Mouse (Mus musculus) R1 (cell line): ENCODE data around the gene 1700049E17Rik1.
"Not testable (repeated sequence)": the region's sequence is repeated elsewhere in the genome, so short reads cannot be mapped to it uniquely, and the experiment has no call there.

Experiments
- DNase-seq: peaks from one replicate; pipeline ENCODE4 v3.0.0-alpha.2; 2018; ENCODE audit warnings: low read depth, low spot score

The 1700049E17Rik1 gene

DNA sequence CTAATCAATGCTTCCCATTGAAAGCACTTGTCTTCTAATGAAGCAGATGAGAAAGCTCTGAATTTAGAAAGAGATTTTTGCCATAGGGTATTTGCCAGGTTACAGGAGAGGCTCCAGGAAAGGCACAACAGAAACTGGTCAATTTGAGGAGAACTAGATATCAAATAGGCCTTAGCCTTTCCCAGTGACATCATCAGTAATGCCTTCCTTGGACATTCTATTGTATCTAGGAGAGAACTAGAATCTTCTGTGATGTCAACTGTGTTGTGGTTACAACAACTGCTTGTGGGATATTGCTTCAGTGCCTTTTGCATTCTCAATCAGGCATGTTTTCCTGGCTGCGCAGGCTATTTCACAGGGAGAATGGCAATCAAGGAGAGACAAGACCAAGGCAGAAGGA is at the start of gene 1700049E17Rik1:
Gene 1700049E17Rik1, plus strand, starts transcription at position 301 of the 400 bp plus-strand sequence.
- not testable (repeated sequence) for DNase-seq

DNA sequence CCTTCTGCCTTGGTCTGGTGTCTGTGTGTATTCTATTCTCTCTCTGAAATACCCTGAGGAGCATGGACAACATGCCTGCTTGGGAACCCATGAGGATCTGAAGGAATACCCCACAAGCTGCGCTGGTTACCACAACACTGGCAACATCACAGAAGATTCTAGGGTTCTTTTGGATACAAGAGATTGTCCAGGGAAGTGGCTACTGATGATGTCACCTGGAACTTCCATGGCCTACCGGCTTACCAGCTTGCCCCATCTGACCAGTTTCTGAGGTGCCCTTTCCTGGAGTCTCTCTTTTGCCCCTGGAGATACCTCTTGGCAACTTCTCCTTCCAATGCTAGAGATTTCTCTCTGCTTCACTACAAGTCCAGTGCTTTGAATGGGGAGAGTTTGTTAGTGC is 17.6 kb upstream of the 1700049E17Rik1 start, which contains the start of gene Gm7980:
Gene Gm7980, minus strand, starts transcription at position 101 of the 400 bp plus-strand sequence.
- DNase-seq = not testable (repeated sequence)

DNA sequence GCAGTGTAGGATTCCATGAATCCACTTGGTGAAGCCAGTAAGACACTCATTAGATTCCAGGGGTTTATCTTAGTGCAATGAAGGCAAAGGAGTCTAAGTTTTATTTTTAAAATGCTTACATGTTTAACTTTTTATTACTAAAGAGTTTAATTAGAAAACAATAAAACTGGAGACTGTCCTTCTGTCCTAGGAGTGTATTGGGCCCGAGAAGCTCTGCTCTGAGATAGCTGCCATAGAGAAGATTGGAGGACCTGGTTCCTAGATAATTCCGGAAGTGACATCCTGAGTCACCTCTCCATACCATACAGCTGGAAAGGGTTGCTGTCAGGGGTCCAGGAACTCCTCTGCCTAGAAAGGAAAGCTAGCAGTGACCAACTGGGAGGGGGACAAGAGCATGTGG is 18.9 kb downstream of the 1700049E17Rik1 start, which contains the start of gene 1700024B05Rik:
Gene 1700024B05Rik, plus strand, starts transcription at position 301 of the 400 bp plus-strand sequence.
- DNase-seq = not testable (repeated sequence)

DNA sequence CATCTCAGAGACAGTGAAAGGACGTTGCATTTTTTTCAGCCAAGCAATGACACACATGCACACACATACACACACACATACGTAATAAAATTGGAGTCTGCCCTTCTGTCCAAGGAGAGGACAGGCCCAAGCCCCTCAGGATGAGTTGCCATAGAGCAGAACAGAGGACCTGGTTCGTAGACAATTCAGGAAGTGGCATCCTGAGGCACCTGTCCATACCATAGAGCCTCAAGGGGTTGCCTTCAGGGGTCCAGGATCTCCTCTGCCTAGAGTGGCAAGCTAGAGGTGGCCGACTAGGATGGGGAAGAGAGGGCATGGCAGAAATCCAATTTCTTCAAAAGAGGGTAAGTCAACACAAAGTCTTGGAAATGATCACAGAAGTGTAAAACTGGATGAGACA is 39.3 kb downstream of the 1700049E17Rik1 start:
- DNase-seq = not testable (repeated sequence)

DNA sequence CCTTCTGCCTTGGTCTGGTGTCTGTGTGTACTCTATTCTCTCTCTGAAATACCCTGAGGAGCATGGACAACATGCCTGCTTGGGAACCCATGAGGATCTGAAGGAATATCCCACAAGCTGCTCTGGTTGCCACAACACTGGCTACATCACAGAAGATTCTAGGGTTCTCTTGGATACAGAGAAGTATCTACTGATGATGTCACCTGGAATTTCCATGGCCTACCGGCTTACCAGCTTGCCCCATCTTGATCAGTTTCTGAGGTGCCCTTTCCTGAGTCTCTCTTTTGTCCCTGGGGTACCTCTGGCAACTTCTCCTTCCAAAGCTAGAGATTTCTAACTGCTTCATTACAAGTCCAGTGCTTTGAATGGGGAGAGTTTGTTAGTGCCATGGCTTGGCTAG is 43.1 kb downstream of the 1700049E17Rik1 start, which contains the start of gene Gm6401:
Gene Gm6401, minus strand, starts transcription at position 101 of the 400 bp plus-strand sequence.
- DNase-seq = not testable (repeated sequence)

DNA sequence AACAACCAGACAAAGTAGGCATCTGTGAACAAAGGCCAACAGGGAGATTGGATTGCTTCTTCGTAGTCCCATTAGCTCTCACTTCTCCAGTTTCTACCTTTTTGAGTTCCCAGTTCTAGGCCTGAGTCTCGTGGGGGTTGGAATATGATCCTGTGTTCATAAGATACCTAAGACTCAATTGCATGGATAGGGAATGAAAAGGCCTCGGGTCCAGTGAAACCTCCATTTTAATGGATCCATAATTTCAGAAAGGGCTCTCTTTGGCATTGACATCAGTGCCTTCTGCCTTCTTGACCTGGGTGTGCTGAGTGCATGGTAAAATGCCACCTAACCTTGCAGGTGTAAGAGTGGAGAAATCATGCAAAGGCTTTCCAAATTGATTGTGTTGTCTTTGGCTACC is 43.8 kb downstream of the 1700049E17Rik1 start:
- DNase-seq = not testable (repeated sequence)
